Mouse (Mus musculus) kidney, postnatal 4 days (tissue): ENCODE results near the gene Arpc2.

ENCODE experiments used
- DNase-seq, 2 experiments: peaks; one replicate each; pipeline ENCODE4 v3.0.0; 2021; ENCODE audit warnings: mixed read lengths in 2 of 2

Gene Arpc2

GRCm38 (mm10) chr1:74303509-74304338 is 67.8 kb downstream of the Arpc2 start:
- DNase-seq: peak; percentile 86 to 92

GRCm38 (mm10) chr1:74304339-74304790 is 68.5 kb downstream of the Arpc2 start:
- DNase-seq: no peak

- DNase-seq: no peak
Observed at GRCm38 (mm10) chr1:74304946-74305345, 69.1 kb downstream of the Arpc2 start.

GRCm38 (mm10) chr1:74305522-74305921 is 69.6 kb downstream of the Arpc2 start, which contains the start of gene Tmbim1:
Gene Tmbim1 (minus strand): TSS chr1:74305622.
- DNase-seq: no peak

DNA sequence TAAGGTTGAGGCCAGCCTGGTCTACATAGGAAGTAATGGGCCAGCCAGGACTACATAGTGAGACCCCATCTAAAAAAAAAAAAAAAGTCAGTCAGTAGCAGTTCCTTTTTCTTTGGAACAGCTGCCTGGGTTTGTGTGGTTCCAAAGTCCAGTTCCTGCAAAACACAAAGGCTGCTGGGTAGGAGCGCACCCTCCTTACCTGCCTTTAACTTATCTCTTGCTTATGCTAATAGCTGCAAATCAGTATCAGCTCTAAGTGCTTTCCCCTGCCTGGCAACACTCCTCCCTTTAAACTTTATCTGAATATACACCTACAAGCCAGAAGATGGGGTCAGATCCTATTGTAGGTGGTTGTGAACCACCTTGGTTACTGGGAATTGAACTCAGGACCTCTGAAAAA is 71.3 kb downstream of the Arpc2 start:
- no peak for DNase-seq

DNA sequence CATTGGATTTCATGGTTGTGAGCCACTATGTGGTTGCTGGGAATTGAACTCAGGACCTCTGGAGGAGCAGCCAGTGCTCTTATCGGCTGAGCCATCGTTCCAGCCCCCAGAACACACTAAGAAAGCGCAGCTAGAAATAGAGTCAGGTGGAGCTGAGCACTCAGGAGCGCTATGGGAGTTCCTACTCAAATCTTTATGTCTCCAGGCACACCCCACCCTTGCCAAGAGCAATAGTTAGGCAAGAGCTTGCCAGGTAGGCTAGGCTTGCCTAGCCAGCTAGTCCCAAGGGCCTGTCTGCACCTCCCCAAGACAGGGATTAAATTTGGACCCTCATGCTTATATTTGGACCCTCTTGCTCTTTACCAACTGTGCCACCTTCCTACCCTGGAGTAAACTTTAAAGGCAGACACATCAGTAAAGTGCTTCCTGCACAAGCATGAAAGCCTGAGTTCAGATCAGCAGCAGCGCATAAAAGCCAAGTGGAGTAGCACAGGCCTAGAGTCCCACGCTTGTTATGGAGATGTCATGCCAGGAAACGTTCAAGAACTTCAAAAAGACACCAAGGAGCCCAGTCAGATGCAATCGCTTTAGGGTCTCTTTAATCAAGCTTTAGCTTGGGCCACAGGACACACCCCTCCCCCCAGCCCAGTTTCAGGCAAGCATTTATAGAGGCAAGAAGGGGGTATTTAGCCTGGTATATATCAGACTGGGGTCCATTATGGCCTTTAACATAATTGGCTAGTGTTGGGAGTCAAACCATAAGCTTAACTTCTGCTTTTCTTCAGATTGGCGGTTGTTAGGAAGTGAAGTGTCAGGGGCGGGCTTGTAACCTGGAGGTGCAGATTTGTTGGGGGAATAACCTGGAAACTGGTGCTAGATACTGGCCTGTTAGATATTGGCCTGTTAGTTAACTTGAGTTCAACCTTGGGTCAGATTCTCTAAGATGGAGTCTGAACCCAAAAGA is 72.4 kb downstream of the Arpc2 start:
- no peak for DNase-seq

- peak; percentile 44 to 66 for DNase-seq
Observed at GRCm38 (mm10) chr1:74309767-74310166, 73.9 kb downstream of the Arpc2 start.

DNA sequence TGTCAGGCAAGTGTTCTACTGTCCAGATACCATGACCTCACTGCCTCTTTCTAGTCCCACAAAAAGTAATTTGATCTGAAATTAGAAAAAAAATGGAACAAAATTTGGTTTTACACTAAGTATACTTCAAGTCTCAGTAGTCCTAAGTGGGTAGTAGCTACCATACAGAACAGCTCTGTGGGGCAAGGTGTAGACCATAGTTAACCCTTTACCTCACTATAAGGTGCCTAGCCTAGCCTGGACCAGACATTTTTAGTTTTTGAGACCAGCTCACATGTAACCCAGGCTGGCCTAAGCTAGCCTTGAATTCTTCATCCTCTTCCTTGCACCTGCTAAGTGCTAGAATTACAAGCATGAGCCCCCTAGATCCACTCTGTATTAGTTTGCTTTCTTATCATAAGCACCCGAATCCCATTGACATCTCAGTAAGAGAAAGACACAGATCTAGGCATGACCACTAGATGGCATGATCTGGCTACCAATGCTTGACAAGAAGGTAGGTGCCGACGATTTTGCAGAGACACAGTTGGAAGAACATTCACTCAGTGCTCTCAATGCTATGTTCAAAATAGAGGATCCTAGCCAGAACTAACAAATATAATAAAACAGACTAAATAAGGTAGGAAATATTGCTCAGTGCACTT is 77.3 kb downstream of the Arpc2 start:
- DNase-seq: peak; percentile 45 to 71

DNA sequence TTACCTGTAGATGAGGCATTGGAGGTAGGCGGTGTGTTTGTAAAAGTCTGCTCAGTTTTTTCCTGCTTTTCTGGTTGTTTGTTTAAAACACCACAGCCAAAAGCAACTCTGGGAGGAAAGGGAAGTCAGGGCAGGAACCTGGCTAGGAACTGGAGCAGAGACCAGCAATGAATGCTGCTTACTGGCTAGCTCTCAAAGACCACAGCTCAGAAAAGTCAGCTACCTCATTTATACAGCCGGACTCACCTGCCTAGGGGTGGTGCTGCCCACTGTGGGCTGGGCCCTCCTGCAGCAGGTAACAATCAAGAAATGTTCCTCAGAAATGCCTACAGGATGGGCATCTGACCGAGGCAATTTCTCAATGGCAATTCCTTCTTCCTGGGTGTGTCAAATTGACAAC is 78.9 kb downstream of the Arpc2 start:
- no peak for DNase-seq

- no peak for DNase-seq
Observed at GRCm38 (mm10) chr1:74316114-74316827, 80.4 kb downstream of the Arpc2 start.
